In genomic region chr5:81329571-81329971, GRCm38 (mm10) we compare ENCODE assay signal across 9 mouse cellular contexts.
DNase-seq lines count a peak whose midpoint lies in the region; ATAC-seq lines count a peak whose summit lies in the region.
"Had no signal": no experiment of that assay in that cellular context is flagged by ENCODE, and none has a peak within 500 bp of the region (broad histone marks: within the 10 kb centered on the region; RNA-seq: fewer than 3 reads in every experiment).

No protein-coding gene starts in this region.

- no peaks in the 10 kb centered on the region for H3K9me3 ChIP-seq in limb, embryonic 13.5 days
- no peaks in the 10 kb centered on the region for H3K9me3 ChIP-seq in limb, embryonic 10.5 days (replicated peaks)
- H3K9me3 ChIP-seq in embryonic facial prominence, embryonic 12.5 days = no peaks in the 10 kb centered on the region
- H3K9me3 ChIP-seq in hindbrain, embryonic 10.5 days = no peaks in the 10 kb centered on the region
- no peaks in the 10 kb centered on the region for H3K9me3 ChIP-seq in neural tube, embryonic 14.5 days (ENCODE audit: control insufficient read depth, low read length)

- intact Hi-C loops in left cerebral cortex, postnatal 36 days (cut with DNase I) = loop anchor here (10.0 kb wide), 1 partner anchor 305 kb away; the partner anchor contains the start of gene Adgrl3

- WGBS in limb, embryonic 13.5 days = 29% methylated on average over 18 of the region's 18 CpGs
- WGBS in limb, embryonic 10.5 days = 15% methylated on average over 18 of the region's 18 CpGs
- 18% methylated on average over 18 of the region's 18 CpGs for WGBS in embryonic facial prominence, embryonic 12.5 days
- 15% methylated on average over 18 of the region's 18 CpGs for WGBS in hindbrain, embryonic 10.5 days
- WGBS in neural tube, embryonic 14.5 days = 18% methylated on average over 18 of the region's 18 CpGs

- no peak overlapping the region for H3K4me3 ChIP-seq in limb, embryonic 13.5 days
- no peak overlapping the region for H3K4me3 ChIP-seq in limb, embryonic 10.5 days
- H3K4me3 ChIP-seq in embryonic facial prominence, embryonic 12.5 days = no peak overlapping the region
- 0 out of 2 replicates have a peak overlapping the region, but pooled peaks have one; percentile 27 for H3K4me3 ChIP-seq in hindbrain, embryonic 10.5 days
- H3K4me3 ChIP-seq in neural tube, embryonic 14.5 days (ENCODE audit: low read depth, low read length) = no peak overlapping the region

- no peak for DNase-seq in limb, embryonic 10.5 days (ENCODE audit: low spot score)
- no peak for DNase-seq in hindbrain, embryonic 10.5 days (ENCODE audit: low spot score)
- no peak for DNase-seq in left cerebral cortex, postnatal 36 days (ENCODE audit: low spot score in 2 of 2)
- DNase-seq in layer of hippocampus, postnatal 10 days (ENCODE audit: low spot score in 2 of 2) = no peak
- DNase-seq: lung, postnatal 36 days; right cerebral cortex, adult 18-20 months had no signal

- peaks cover 6% of the 10 kb centered on the region; the same call in 1 of the 2 replicates for H3K4me1 ChIP-seq in limb, embryonic 13.5 days
- H3K4me1 ChIP-seq in limb, embryonic 10.5 days = peaks cover 4% of the 10 kb centered on the region
- H3K4me1 ChIP-seq in embryonic facial prominence, embryonic 12.5 days = no peaks in the 10 kb centered on the region
- peaks cover 5% of the 10 kb centered on the region for H3K4me1 ChIP-seq in hindbrain, embryonic 10.5 days (replicated peaks)
- H3K4me1 ChIP-seq in neural tube, embryonic 14.5 days (ENCODE audit: control insufficient read depth, insufficient read depth, low read length) = no peaks in the 10 kb centered on the region

- no peak for ATAC-seq in limb, embryonic 13.5 days (ENCODE audit: low FRiP score, low read depth)
- ATAC-seq in embryonic facial prominence, embryonic 12.5 days (ENCODE audit: insufficient number of reproducible peaks, insufficient read depth, low FRiP score, low TSS enrichment) = peak; percentile 41; the same call in 1 of the 2 replicates
- peak; percentile 60; the same call in 1 of the 2 replicates for ATAC-seq in neural tube, embryonic 14.5 days (ENCODE audit: low read depth)

- no peak overlapping the region for H3K9ac ChIP-seq in limb, embryonic 13.5 days
- no peak overlapping the region for H3K9ac ChIP-seq in embryonic facial prominence, embryonic 12.5 days
- 0 out of 2 replicates have a peak overlapping the region, but pooled peaks have one; percentile 2 for H3K9ac ChIP-seq in neural tube, embryonic 14.5 days (replicated peaks; ENCODE audit: low read depth, low read length)

- no peaks in the 10 kb centered on the region for H3K27me3 ChIP-seq in limb, embryonic 13.5 days
- no peaks in the 10 kb centered on the region for H3K27me3 ChIP-seq in limb, embryonic 10.5 days (ENCODE audit: low read depth, poor library complexity, severe bottlenecking)
- no peaks in the 10 kb centered on the region for H3K27me3 ChIP-seq in embryonic facial prominence, embryonic 12.5 days
- H3K27me3 ChIP-seq in hindbrain, embryonic 10.5 days (ENCODE audit: insufficient read depth, poor library complexity, severe bottlenecking) = no peaks in the 10 kb centered on the region
- H3K27me3 ChIP-seq in neural tube, embryonic 14.5 days (ENCODE audit: control insufficient read depth, insufficient read depth, low read length) = no peaks in the 10 kb centered on the region

- peak overlapping the region; percentile 31; the same call in 1 of the 2 replicates for H3K4me2 ChIP-seq in limb, embryonic 13.5 days (replicated peaks)
- H3K4me2 ChIP-seq in embryonic facial prominence, embryonic 12.5 days (replicated peaks) = 0 out of 2 replicates have a peak overlapping the region, but pooled peaks have one; percentile 25
- H3K4me2 ChIP-seq in neural tube, embryonic 14.5 days (ENCODE audit: low read depth, low read length) = no peak overlapping the region

- H3K36me3 ChIP-seq in limb, embryonic 13.5 days = no peaks in the 10 kb centered on the region
- no peaks in the 10 kb centered on the region for H3K36me3 ChIP-seq in limb, embryonic 10.5 days
- H3K36me3 ChIP-seq in embryonic facial prominence, embryonic 12.5 days = no peaks in the 10 kb centered on the region
- H3K36me3 ChIP-seq in hindbrain, embryonic 10.5 days = no peaks in the 10 kb centered on the region
- H3K36me3 ChIP-seq in neural tube, embryonic 14.5 days (ENCODE audit: control insufficient read depth, insufficient read depth, low read length) = no peaks in the 10 kb centered on the region

- H3K27ac ChIP-seq in limb, embryonic 13.5 days = no peak overlapping the region
- no peak overlapping the region for H3K27ac ChIP-seq in limb, embryonic 10.5 days
- H3K27ac ChIP-seq in embryonic facial prominence, embryonic 12.5 days = no peak overlapping the region
- peak overlapping the region; percentile 66; the same call in 1 of the 2 replicates for H3K27ac ChIP-seq in hindbrain, embryonic 10.5 days
- H3K27ac ChIP-seq in neural tube, embryonic 14.5 days (ENCODE audit: low read depth, low read length) = no peak overlapping the region
